Mouse (Mus musculus) CH12.LX (cell line): ENCODE measurements around the gene Pvalb. TPM values are rescaled to one million over a fixed set of nuclear protein-coding genes. Genes with fewer than 3 reads are reported as not detected.

Experiments
- DNase-seq: peaks from one replicate; pipeline ENCODE4 v3.0.0-alpha.2; 2013; ENCODE audit errors: extremely low read depth
- H3K27ac ChIP-seq: 2 replicates; pipeline ENCODE4 v1.5.1; 2012; ENCODE audit warnings: low read depth, mild to moderate bottlenecking, control low read depth, moderate library complexity; ENCODE audit not compliant: insufficient read depth
- H3K27me3 ChIP-seq: replicated peaks from 2 replicates; pipeline ENCODE3; 2012; ENCODE audit warnings: inconsistent platforms
- H3K36me3 ChIP-seq, 2 experiments: replicated peaks in 1 of 2; 2 replicates each; pipeline versions ENCODE3 to v1.6.1; 2012; ENCODE audit warnings: inconsistent platforms in 1 of 2, low read length in 1 of 2, mild to moderate bottlenecking in 1 of 2, mixed read lengths in 1 of 2, moderate library complexity in 1 of 2; ENCODE audit not compliant: control insufficient read depth in 1 of 2, insufficient read depth in 1 of 2
- H3K4me1 ChIP-seq, 2 experiments: 2 replicates each; pipeline ENCODE4 v1.6.1; 2012; ENCODE audit warnings: inconsistent platforms in 1 of 2, moderate library complexity in 1 of 2; ENCODE audit not compliant: insufficient read depth in 2 of 2, control insufficient read depth in 1 of 2
- H3K4me2 ChIP-seq: 2 replicates; pipeline ENCODE4 v1.6.1; 2012; ENCODE audit warnings: low read depth, mild to moderate bottlenecking, control low read depth; ENCODE audit not compliant: poor library complexity, insufficient read depth, severe bottlenecking
- H3K4me3 ChIP-seq, 3 experiments: fragments of 150-350 bp in 1 of 3; sonication (generic) in 1 of 3; replicated peaks in 1 of 3; 2 replicates each; pipeline versions ENCODE3 to v1.5.1; 2011 to 2012; ENCODE audit warnings: low read depth in 2 of 3, low read length in 2 of 3, mild to moderate bottlenecking in 2 of 3, moderate library complexity in 2 of 3, control low read depth in 1 of 3, improper control_type of control experiment in 1 of 3, inconsistent platforms in 1 of 3, mixed read lengths in 1 of 3; ENCODE audit not compliant: poor library complexity in 1 of 3
- H3K79me2 ChIP-seq: replicated peaks from 2 replicates; pipeline ENCODE4 v1.6.1; 2012; ENCODE audit warnings: mild to moderate bottlenecking, moderate library complexity; ENCODE audit not compliant: control insufficient read depth, poor library complexity, insufficient read depth, severe bottlenecking; ENCODE audit errors: extremely low read depth
- H3K9ac ChIP-seq: 2 replicates; pipeline ENCODE4 v1.6.1; 2012; ENCODE audit warnings: low read depth, mild to moderate bottlenecking, control low read depth, moderate library complexity; ENCODE audit not compliant: insufficient read depth
- H3K9me3 ChIP-seq: replicated peaks from 2 replicates; pipeline ENCODE3; 2012; ENCODE audit warnings: low read length, inconsistent platforms, mixed read lengths
- BHLHE40 ChIP-seq: IDR thresholded peaks from 2 replicates; pipeline ENCODE4 v1.6.1; 2011; ENCODE audit warnings: mild to moderate bottlenecking, low read depth, low read length, improper control_type of control experiment
- CHD1 ChIP-seq: IDR thresholded peaks from 2 replicates; pipeline ENCODE4 v1.6.1; 2012; ENCODE audit warnings: low read depth, low read length, improper control_type of control experiment, inconsistent platforms
- CHD2 ChIP-seq: IDR thresholded peaks from 2 replicates; pipeline ENCODE4 v1.6.1; 2011; ENCODE audit warnings: low read length, improper control_type of control experiment
- CTCF ChIP-seq, 2 experiments: IDR thresholded peaks in 1 of 2; conservative IDR thresholded peaks in 1 of 2; 2 replicates each; pipeline ENCODE4 v1.5.1; 2011 to 2012; ENCODE audit warnings: low read depth in 2 of 2, low read length in 2 of 2, improper control_type of control experiment in 1 of 2, inconsistent platforms in 1 of 2, mild to moderate bottlenecking in 1 of 2, moderate library complexity in 1 of 2
- E2F4 ChIP-seq: IDR thresholded peaks from 2 replicates; pipeline ENCODE4 v1.6.1; 2011; ENCODE audit warnings: low read depth, low read length, improper control_type of control experiment; ENCODE audit not compliant: insufficient replicate concordance
- ELF1 ChIP-seq: IDR thresholded peaks from 2 replicates; pipeline ENCODE4 v1.6.1; 2014; ENCODE audit warnings: low read depth, mild to moderate bottlenecking, inconsistent platforms, low read length, improper control_type of control experiment
- EP300 ChIP-seq: IDR thresholded peaks from 2 replicates; pipeline ENCODE4 v1.6.1; 2011; ENCODE audit warnings: low read length, improper control_type of control experiment
- ETS1 ChIP-seq: conservative IDR thresholded peaks from 2 replicates; pipeline ENCODE4 v1.6.1; 2012; ENCODE audit warnings: low read depth, mild to moderate bottlenecking, inconsistent platforms, low read length, improper control_type of control experiment, moderate library complexity
- GABPA ChIP-seq: IDR thresholded peaks from 2 replicates; pipeline ENCODE4 v1.6.1; 2012; ENCODE audit warnings: low read depth, low read length, improper control_type of control experiment, inconsistent platforms; ENCODE audit not compliant: insufficient replicate concordance
- HCFC1 ChIP-seq: IDR thresholded peaks from 2 replicates; pipeline ENCODE4 v1.6.1; 2012; ENCODE audit warnings: low read depth, mild to moderate bottlenecking, inconsistent platforms, low read length, improper control_type of control experiment
- IRF4 ChIP-seq: IDR thresholded peaks from 2 replicates; pipeline ENCODE4 v1.6.1; 2014; ENCODE audit warnings: low read depth, mild to moderate bottlenecking, inconsistent platforms, low read length, improper control_type of control experiment
- JUN ChIP-seq: IDR thresholded peaks from 2 replicates; pipeline ENCODE4 v1.6.1; 2011; ENCODE audit warnings: low read depth, mild to moderate bottlenecking, low read length, improper control_type of control experiment, moderate library complexity; ENCODE audit not compliant: insufficient read depth
- JUND ChIP-seq: conservative IDR thresholded peaks from 2 replicates; pipeline ENCODE4 v1.6.1; 2011; ENCODE audit warnings: low read depth, low read length, improper control_type of control experiment
- KAT2A ChIP-seq: IDR thresholded peaks from 2 replicates; pipeline ENCODE4 v1.6.1; 2012; ENCODE audit warnings: low read length, improper control_type of control experiment, inconsistent platforms; ENCODE audit not compliant: insufficient replicate concordance
- MAFK ChIP-seq: IDR thresholded peaks from 2 replicates; pipeline ENCODE4 v1.6.1; 2011; ENCODE audit warnings: low read length, improper control_type of control experiment; ENCODE audit not compliant: insufficient replicate concordance
- MAX ChIP-seq: IDR thresholded peaks from 2 replicates; pipeline ENCODE4 v1.6.1; 2011; ENCODE audit warnings: low read length, improper control_type of control experiment
- MAZ ChIP-seq: IDR thresholded peaks from 2 replicates; pipeline ENCODE4 v1.6.1; 2012; ENCODE audit warnings: low read depth, mild to moderate bottlenecking, inconsistent platforms, low read length, improper control_type of control experiment, moderate library complexity
- MEF2A ChIP-seq: IDR thresholded peaks from 2 replicates; pipeline ENCODE4 v1.6.1; 2014; ENCODE audit warnings: low read depth, mild to moderate bottlenecking, inconsistent platforms, low read length, improper control_type of control experiment, borderline replicate concordance
- MXI1 ChIP-seq: IDR thresholded peaks from 2 replicates; pipeline ENCODE4 v1.6.1; 2011; ENCODE audit warnings: mild to moderate bottlenecking, low read depth, low read length, improper control_type of control experiment
- MYC ChIP-seq: IDR thresholded peaks from 2 replicates; pipeline ENCODE4 v1.6.1; 2011; ENCODE audit warnings: low read depth, mild to moderate bottlenecking, improper control_type of control experiment, low read length
- NELFE ChIP-seq: IDR thresholded peaks from 2 replicates; pipeline ENCODE4 v1.6.1; 2011; ENCODE audit warnings: low read depth, low read length, improper control_type of control experiment
- NRF1 ChIP-seq: IDR thresholded peaks from 2 replicates; pipeline ENCODE4 v1.6.1; 2014; ENCODE audit warnings: low read depth, mild to moderate bottlenecking, inconsistent platforms, low read length, improper control_type of control experiment, moderate library complexity
- PAX5 ChIP-seq: IDR thresholded peaks from 2 replicates; pipeline ENCODE4 v1.6.1; 2012; ENCODE audit warnings: low read length, inconsistent platforms, mixed read lengths
- POLR2A ChIP-seq: IDR thresholded peaks from 2 replicates; pipeline ENCODE4 v1.6.1; 2011; ENCODE audit warnings: low read depth, mild to moderate bottlenecking, improper control_type of control experiment, low read length
- POLR2AphosphoS2 ChIP-seq: IDR thresholded peaks from 2 replicates; pipeline ENCODE4 v1.6.1; 2011; ENCODE audit warnings: low read depth, low read length, improper control_type of control experiment
- RAD21 ChIP-seq: IDR thresholded peaks from 2 replicates; pipeline ENCODE4 v1.6.1; 2011; ENCODE audit warnings: low read depth, mild to moderate bottlenecking, low read length, improper control_type of control experiment, moderate library complexity
- RCOR1 ChIP-seq: conservative IDR thresholded peaks from 2 replicates; pipeline ENCODE4 v1.6.1; 2012; ENCODE audit warnings: low read depth, mild to moderate bottlenecking, inconsistent platforms, low read length, improper control_type of control experiment
- SIN3A ChIP-seq: IDR thresholded peaks from 2 replicates; pipeline ENCODE4 v1.6.1; 2012; ENCODE audit warnings: low read length, improper control_type of control experiment, inconsistent platforms
- SMC3 ChIP-seq: IDR thresholded peaks from 2 replicates; pipeline ENCODE4 v1.6.1; 2011; ENCODE audit warnings: low read depth, low read length, improper control_type of control experiment
- TBP ChIP-seq: conservative IDR thresholded peaks from 2 replicates; pipeline ENCODE4 v1.6.1; 2011; ENCODE audit warnings: low read depth, low read length, improper control_type of control experiment
- TCF12 ChIP-seq: IDR thresholded peaks from 2 replicates; pipeline ENCODE4 v1.6.1; 2014; ENCODE audit warnings: low read depth, mild to moderate bottlenecking, inconsistent platforms, low read length, improper control_type of control experiment
- UBTF ChIP-seq: IDR thresholded peaks from 2 replicates; pipeline ENCODE4 v1.6.1; 2012; ENCODE audit warnings: low read depth, mild to moderate bottlenecking, inconsistent platforms, low read length, improper control_type of control experiment, moderate library complexity
- USF1 ChIP-seq: IDR thresholded peaks from 2 replicates; pipeline ENCODE4 v1.6.1; 2014; ENCODE audit warnings: low read depth, mild to moderate bottlenecking, inconsistent platforms, low read length, improper control_type of control experiment
- USF2 ChIP-seq: conservative IDR thresholded peaks from 2 replicates; pipeline ENCODE4 v1.6.1; 2011; ENCODE audit warnings: low read depth, low read length, improper control_type of control experiment
- ZC3H11A ChIP-seq: IDR thresholded peaks from 2 replicates; pipeline ENCODE4 v1.6.1; 2012; ENCODE audit warnings: low read depth, mild to moderate bottlenecking, inconsistent platforms, low read length, improper control_type of control experiment
- ZKSCAN1 ChIP-seq: IDR thresholded peaks from 2 replicates; pipeline ENCODE4 v1.6.1; 2012; ENCODE audit warnings: low read depth, inconsistent platforms, low read length, improper control_type of control experiment, borderline replicate concordance
- ZMIZ1 ChIP-seq: IDR thresholded peaks from 2 replicates; pipeline ENCODE4 v1.6.1; 2012; ENCODE audit warnings: low read depth, mild to moderate bottlenecking, inconsistent platforms, low read length, improper control_type of control experiment
- ZNF384 ChIP-seq: IDR thresholded peaks from 2 replicates; pipeline ENCODE4 v1.6.1; 2012; ENCODE audit warnings: low read depth, low read length, improper control_type of control experiment, inconsistent platforms
- dilution Hi-C: fragments of 300-500 bp; cut with MboI; formaldehyde crosslinking; loops from 2 replicates; pipeline ENCODE4 v1.14.3; 2020; ENCODE audit warnings: low sequenced_read_pairs; ENCODE audit not compliant: extremely low pct_unique_long_range_greater_than_20kb, extremely low pct_ligation_motif_present
- in situ Hi-C: fragments of 300-500 bp; cut with MboI; formaldehyde crosslinking; loops from 3 replicates; pipeline ENCODE4 v1.14.3; 2019; ENCODE audit warnings: low sequenced_read_pairs, low pct_ligation_motif_present, low pct_unique_long_range_greater_than_20kb, mixed read lengths
- polyA plus RNA-seq: library from polyadenylated mRNA; unstranded; fragments of >175 nt; gene quantifications from 2 replicates; pipeline ENCODE4 v1.2.1, GENCODE M21; 2012; ENCODE audit warnings: low read depth; ENCODE audit not compliant: insufficient read length
- total RNA-seq, 2 experiments: library from RNA; depleted of rRNA; stranded (reverse); fragments of 300-350 nt in 1 of 2; fragments of >200 nt in 1 of 2; gene quantifications; 2 replicates each; pipeline ENCODE4 v1.2.3; 2012 to 2014

Pvalb gene
- total and polyA plus RNA-seq, 3 experiments, result 11.4 to 16.4 (median 12.8) TPM

DNA sequence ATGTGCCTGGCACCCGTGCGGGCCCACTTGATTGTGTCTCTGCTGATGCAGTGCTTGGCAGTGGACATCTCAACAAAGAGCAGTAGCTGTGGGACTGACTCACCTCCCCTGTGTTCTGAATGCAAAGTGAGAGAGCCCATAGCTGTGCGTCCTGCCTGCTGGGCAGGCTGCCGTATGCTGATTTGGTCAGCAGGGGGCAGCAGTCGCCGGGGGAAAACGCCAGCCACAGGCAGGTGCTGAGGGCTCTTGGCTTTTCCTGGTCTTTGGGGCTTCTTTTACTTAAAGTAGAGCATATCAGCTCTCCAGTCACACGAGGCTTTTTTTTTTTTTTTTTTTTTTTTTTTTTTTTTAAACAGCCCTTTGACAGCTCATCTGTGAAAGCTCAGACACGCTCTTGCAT is 27.8 kb downstream of the Pvalb start:
- no peaks in the 10 kb centered on the region for H3K27me3 ChIP-seq
- H3K4me3 ChIP-seq, result no peak overlapping the region
- peak overlapping the region; percentile 41; the same call in 1 of the 2 replicates for H3K4me2 ChIP-seq
- H3K9me3 ChIP-seq, result no peaks in the 10 kb centered on the region
- H3K79me2 ChIP-seq, result no peaks in the 10 kb centered on the region; the same call in 1 of the 2 replicates
- in situ Hi-C loops (loop anchor here (25.0 kb wide), 1 partner anchor 359 kb away; the partner anchor contains the start of genes C1qtnf6 and Sstr3), dilution Hi-C loops (no loop called here)
- no peaks in the 10 kb centered on the region for H3K36me3 ChIP-seq
- TF ChIP-seq E2F4 (no peak), HCFC1 (peak; percentile 54; the same call in 1 of the 2 replicates), TCF12 (peak; percentile 77; the same call in 1 of the 2 replicates), POLR2AphosphoS2 (no peak), MXI1 (peak; percentile 68; the same call in 1 of the 2 replicates), KAT2A (0 out of 2 replicates have a peak, but pooled peaks have one; percentile 31), USF2 (no peak), EP300 (no peak), CHD2 (no peak), NELFE (peak; percentile 57), ZMIZ1 (no peak; the same call in 1 of the 2 replicates), MEF2A (0 out of 2 replicates have a peak, but pooled peaks have one; percentile 48), RCOR1 (no peak), MAX (peak; percentile 50; the same call in 1 of the 2 replicates), MAFK (0 out of 2 replicates have a peak, but pooled peaks have one; percentile 15), SMC3 (peak; percentile 87), UBTF (0 out of 2 replicates have a peak, but pooled peaks have one; percentile 50), CHD1 (peak; percentile 80; the same call in 1 of the 2 replicates), JUND (no peak), BHLHE40 (peak; percentile 71), MAZ (no peak; the same call in 1 of the 2 replicates), MYC (peak; percentile 76; the same call in 1 of the 2 replicates), ETS1 (peak; percentile 36; the same call in 1 of the 2 replicates), SIN3A (peak; percentile 77; the same call in 1 of the 2 replicates), GABPA (no peak), JUN (no peak), USF1 (no peak), CTCF (conservative IDR thresholded peaks at IDR 0.05 in 1 of 2, IDR thresholded peaks at IDR 0.05 in 1 of 2; ENCODE audit: low read depth in 2 of 2, low read length in 2 of 2) (peak; percentile 91 to 97), ZKSCAN1 (no peak), RAD21 (peak; percentile 94), POLR2A (no peak), ZNF384 (peak; percentile 94), ZC3H11A (peak; percentile 67), NRF1 (no peak), TBP (no peak), ELF1 (peak; percentile 60), PAX5 (no peak), IRF4 (peak; percentile 47; the same call in 1 of the 2 replicates)
- TF ChIP-seq, all 38 proteins: peak for 21
- Histone ChIP-seq H3K27ac (peak overlapping the region; percentile 90), H3K9ac (no peak overlapping the region), H3K4me1 (peaks cover 27 to 55% of the 10 kb centered on the region in 2 experiments)
- peak; percentile 81 for DNase-seq
